Mouse (Mus musculus) hindbrain, embryonic 12.5 days (tissue): Measurements from ENCODE around the gene Cacna1h. TPM values are rescaled to one million over a fixed set of nuclear protein-coding genes. Genes with fewer than 3 reads are reported as not detected.

ENCODE experiments used
- ATAC-seq: fragments of 200-750 bp; cut with Nextera tagmentation; 2 replicates; pipeline ENCODE4 v1.8.0; 2017; ENCODE audit warnings: moderate TSS enrichment; ENCODE audit not compliant: low FRiP score
- H3K27ac ChIP-seq: fragments of 300-500 bp; sonication (generic); 2 replicates; pipeline ENCODE4 v1.5.1; 2016; ENCODE audit warnings: mild to moderate bottlenecking
- H3K27me3 ChIP-seq: fragments of 300-500 bp; sonication (generic); 2 replicates; pipeline ENCODE4 v1.6.1; 2016; ENCODE audit warnings: mild to moderate bottlenecking
- H3K36me3 ChIP-seq: fragments of 300-500 bp; sonication (generic); 2 replicates; pipeline ENCODE4 v1.6.1; 2016; ENCODE audit warnings: mild to moderate bottlenecking
- H3K4me1 ChIP-seq: fragments of 300-500 bp; sonication (generic); 2 replicates; pipeline ENCODE4 v1.6.1; 2016
- H3K4me2 ChIP-seq: fragments of 300-500 bp; sonication (generic); replicated peaks from 2 replicates; pipeline ENCODE4 v1.6.1; 2016; ENCODE audit warnings: mild to moderate bottlenecking
- H3K4me3 ChIP-seq: fragments of 300-500 bp; sonication (generic); 2 replicates; pipeline ENCODE4 v1.5.1; 2016; ENCODE audit warnings: mild to moderate bottlenecking
- H3K9ac ChIP-seq: fragments of 300-500 bp; sonication (generic); 2 replicates; pipeline ENCODE4 v1.6.1; 2016; ENCODE audit warnings: mild to moderate bottlenecking, moderate library complexity
- H3K9me3 ChIP-seq: fragments of 300-500 bp; sonication (generic); replicated peaks from 2 replicates; pipeline ENCODE4 v1.6.1; 2016; ENCODE audit warnings: mild to moderate bottlenecking
- WGBS: fragments of 180-500 bp; shearing (Covaris S2); methylation state at CpG from one replicate; pipeline ENCODE4 v1.1.7; 2016; 5-methylcytosine and 5-hydroxymethylcytosine counted together
- polyA plus RNA-seq: library from polyadenylated mRNA; unstranded; fragments of >200 nt; fragmentation: Nextera tagmentation; extraction: Ambion mirVana; gene quantifications from 2 replicates; pipeline ENCODE4 v1.2.1, GENCODE M21; 2016

Cacna1h gene
- polyA plus RNA-seq, 1 experiment from 2014 or later: 12.7 TPM

- H3K9ac ChIP-seq: peak overlapping the region; percentile 90
- H3K9me3 ChIP-seq: no peaks in the 10 kb centered on the region
- H3K27ac ChIP-seq: peak overlapping the region; percentile 76
- peak; percentile 63 for ATAC-seq
- H3K4me2 ChIP-seq: peak overlapping the region; percentile 91
- peaks cover 58% of the 10 kb centered on the region for H3K27me3 ChIP-seq
- under 1% methylated on average over 39 of the region's 40 CpGs for WGBS
- H3K4me3 ChIP-seq: peak overlapping the region; percentile 57
- H3K36me3 ChIP-seq: peaks cover under 1% of the 10 kb centered on the region; the same call in 1 of the 2 replicates
- H3K4me1 ChIP-seq: peaks cover 46% of the 10 kb centered on the region
Observed at GRCm38 (mm10) chr17:25433223-25433616, 363 bp downstream of the Cacna1h start.

- peaks cover 4% of the 10 kb centered on the region; the same call in 1 of the 2 replicates for H3K36me3 ChIP-seq
- H3K9ac ChIP-seq: peak overlapping the region; percentile 90
- WGBS: 1% methylated on average over 53 of the region's 53 CpGs
- ATAC-seq: peak; percentile 41; the same call in 1 of the 2 replicates
- peak overlapping the region; percentile 57 for H3K4me3 ChIP-seq
- H3K27me3 ChIP-seq: peaks cover 61% of the 10 kb centered on the region
- H3K4me1 ChIP-seq: peaks cover 47% of the 10 kb centered on the region
- H3K27ac ChIP-seq: peak overlapping the region; percentile 76
- H3K4me2 ChIP-seq: peak overlapping the region; percentile 91
- H3K9me3 ChIP-seq: no peaks in the 10 kb centered on the region
Observed at GRCm38 (mm10) chr17:25432433-25433181, 976 bp downstream of the Cacna1h start.

- peaks cover 4% of the 10 kb centered on the region; the same call in 1 of the 2 replicates for H3K36me3 ChIP-seq
- no peaks in the 10 kb centered on the region for H3K9me3 ChIP-seq
- H3K27me3 ChIP-seq: peaks cover 49% of the 10 kb centered on the region
- WGBS: 57% methylated on average over 8 of the region's 8 CpGs
- H3K4me2 ChIP-seq: peak overlapping the region; percentile 91
- peak overlapping the region; percentile 41; the same call in 1 of the 2 replicates for H3K9ac ChIP-seq
- no peak for ATAC-seq
- no peak overlapping the region for H3K27ac ChIP-seq
- H3K4me3 ChIP-seq: peak overlapping the region; percentile 57; the same call in 1 of the 2 replicates
- H3K4me1 ChIP-seq: peaks cover 57% of the 10 kb centered on the region
Observed at GRCm38 (mm10) chr17:25430534-25430933, 3.0 kb downstream of the Cacna1h start.

- Histone ChIP-seq H3K9ac (no peak overlapping the region), H3K4me2 (no peak overlapping the region), H3K4me1 (peaks cover 57% of the 10 kb centered on the region), H3K9me3 (no peaks in the 10 kb centered on the region), H3K27me3 (peaks cover 43% of the 10 kb centered on the region), H3K36me3 (peaks cover 4% of the 10 kb centered on the region; the same call in 1 of the 2 replicates), H3K4me3 (no peak overlapping the region), H3K27ac (no peak overlapping the region)
- WGBS: 44% methylated on average over 6 of the region's 6 CpGs
- no peak for ATAC-seq
Observed at GRCm38 (mm10) chr17:25429886-25430285, 3.7 kb downstream of the Cacna1h start.

- WGBS: 58% methylated on average over 5 of the region's 5 CpGs
- peaks cover 57% of the 10 kb centered on the region for H3K4me1 ChIP-seq
Observed at GRCm38 (mm10) chr17:25429240-25429639, 4.3 kb downstream of the Cacna1h start.

GRCm38 (mm10) chr17:25427441-25427840 is 6.1 kb downstream of the Cacna1h start:
- 32% methylated on average over 10 of the region's 10 CpGs for WGBS
- Histone ChIP-seq H3K36me3 (peaks cover 4% of the 10 kb centered on the region), H3K4me2 (no peak overlapping the region), H3K27me3 (peaks cover 30% of the 10 kb centered on the region), H3K27ac (peak overlapping the region; percentile 12; the same call in 1 of the 2 replicates), H3K9ac (peak overlapping the region; percentile 27; the same call in 1 of the 2 replicates), H3K9me3 (no peaks in the 10 kb centered on the region), H3K4me3 (no peak overlapping the region), H3K4me1 (peaks cover 48% of the 10 kb centered on the region)
- no peak for ATAC-seq

More at GRCm38 (mm10) chr17:25429240-25429639, 4.3 kb downstream of the Cacna1h start:
- Histone ChIP-seq H3K27ac (no peak overlapping the region), H3K4me2 (no peak overlapping the region), H3K9me3 (no peaks in the 10 kb centered on the region), H3K4me3 (no peak overlapping the region), H3K27me3 (peaks cover 41% of the 10 kb centered on the region), H3K9ac (no peak overlapping the region), H3K36me3 (peaks cover 4% of the 10 kb centered on the region; the same call in 1 of the 2 replicates)
- ATAC-seq: no peak

GRCm38 (mm10) chr17:25425996-25426395 is 7.6 kb downstream of the Cacna1h start:
- H3K4me3 ChIP-seq: no peak overlapping the region
- peaks cover 16% of the 10 kb centered on the region for H3K27me3 ChIP-seq
- peaks cover 34% of the 10 kb centered on the region for H3K4me1 ChIP-seq
- H3K9me3 ChIP-seq: no peaks in the 10 kb centered on the region
- H3K27ac ChIP-seq: no peak overlapping the region
- peaks cover 4% of the 10 kb centered on the region for H3K36me3 ChIP-seq
- WGBS: 64% methylated on average over 2 of the region's 2 CpGs
- H3K4me2 ChIP-seq: no peak overlapping the region
- ATAC-seq: no peak
- H3K9ac ChIP-seq: 0 out of 2 replicates have a peak overlapping the region, but pooled peaks have one; percentile 15

GRCm38 (mm10) chr17:25424526-25425080 is 9.0 kb downstream of the Cacna1h start:
- Histone ChIP-seq H3K9ac (no peak overlapping the region), H3K4me2 (no peak overlapping the region), H3K4me3 (no peak overlapping the region), H3K4me1 (peaks cover 34% of the 10 kb centered on the region), H3K27me3 (peaks cover 3% of the 10 kb centered on the region; the same call in 1 of the 2 replicates), H3K36me3 (peaks cover 4% of the 10 kb centered on the region), H3K27ac (no peak overlapping the region), H3K9me3 (no peaks in the 10 kb centered on the region)
- no peak for ATAC-seq
- WGBS: 30% methylated on average over 8 of the region's 8 CpGs

- Histone ChIP-seq H3K4me1 (peaks cover 58% of the 10 kb centered on the region), H3K9ac (no peak overlapping the region), H3K4me2 (no peak overlapping the region), H3K36me3 (no peaks in the 10 kb centered on the region; the same call in 1 of the 2 replicates), H3K27ac (no peak overlapping the region), H3K9me3 (no peaks in the 10 kb centered on the region), H3K27me3 (no peaks in the 10 kb centered on the region), H3K4me3 (no peak overlapping the region)
- 89% methylated on average over 3 of the region's 3 CpGs for WGBS
- ATAC-seq: no peak
Observed at GRCm38 (mm10) chr17:25420998-25421397, 12.6 kb downstream of the Cacna1h start.

- H3K27ac ChIP-seq: peak overlapping the region; percentile 76
- H3K9me3 ChIP-seq: no peaks in the 10 kb centered on the region
- H3K4me3 ChIP-seq: no peak overlapping the region
- peaks cover 68% of the 10 kb centered on the region for H3K4me1 ChIP-seq
- no peaks in the 10 kb centered on the region; the same call in 1 of the 2 replicates for H3K36me3 ChIP-seq
- no peak overlapping the region for H3K9ac ChIP-seq
- 0 out of 2 replicates have a peak, but pooled peaks have one; percentile 62 for ATAC-seq
- 0 out of 2 replicates have a peak overlapping the region, but pooled peaks have one; percentile 15 for H3K4me2 ChIP-seq
- H3K27me3 ChIP-seq: no peaks in the 10 kb centered on the region
- WGBS: 16% methylated on average over 9 of the region's 9 CpGs
Observed at GRCm38 (mm10) chr17:25418926-25419325, 14.7 kb downstream of the Cacna1h start.

GRCm38 (mm10) chr17:25417990-25418389 is 15.6 kb downstream of the Cacna1h start:
- no peaks in the 10 kb centered on the region for H3K9me3 ChIP-seq
- H3K4me2 ChIP-seq: no peak overlapping the region
- no peak overlapping the region for H3K4me3 ChIP-seq
- no peak for ATAC-seq
- no peaks in the 10 kb centered on the region for H3K27me3 ChIP-seq
- no peak overlapping the region for H3K27ac ChIP-seq
- no peaks in the 10 kb centered on the region; the same call in 1 of the 2 replicates for H3K36me3 ChIP-seq
- 52% methylated on average over 6 of the region's 6 CpGs for WGBS
- H3K4me1 ChIP-seq: peaks cover 71% of the 10 kb centered on the region
- H3K9ac ChIP-seq: no peak overlapping the region

- Histone ChIP-seq H3K27me3 (no peaks in the 10 kb centered on the region), H3K4me2 (peak overlapping the region; percentile 25; the same call in 1 of the 2 replicates), H3K9ac (0 out of 2 replicates have a peak overlapping the region, but pooled peaks have one; percentile 24), H3K36me3 (no peaks in the 10 kb centered on the region), H3K4me3 (no peak overlapping the region), H3K27ac (peak overlapping the region; percentile 86), H3K9me3 (no peaks in the 10 kb centered on the region), H3K4me1 (peaks cover 75% of the 10 kb centered on the region)
- 13% methylated on average over 3 of the region's 3 CpGs for WGBS
- ATAC-seq: peak; percentile 29; the same call in 1 of the 2 replicates
Observed at GRCm38 (mm10) chr17:25416219-25416618, 17.4 kb downstream of the Cacna1h start.
